Mouse (Mus musculus) olfactory bulb, adult 2 months (tissue): Measurements from ENCODE around the gene Kansl2. TPM values are rescaled to one million over a fixed set of nuclear protein-coding genes. Genes with fewer than 3 reads are reported as not detected.

ENCODE experiments used
- H3K27ac ChIP-seq: fragments of 200-500 bp; 2 replicates; pipeline ENCODE4 v1.5.1; 2012; ENCODE audit warnings: low read depth, low read length; ENCODE audit not compliant: insufficient read depth
- H3K4me1 ChIP-seq: fragments of 200-500 bp; 2 replicates; pipeline ENCODE4 v1.6.1; 2012; ENCODE audit warnings: low read length; ENCODE audit not compliant: control insufficient read depth, insufficient read depth
- H3K4me3 ChIP-seq: fragments of 200-500 bp; 2 replicates; pipeline ENCODE4 v1.5.1; 2012; ENCODE audit warnings: mild to moderate bottlenecking, low read depth, low read length, moderate library complexity; ENCODE audit not compliant: insufficient read depth
- CTCF ChIP-seq: fragments of 200-500 bp; IDR thresholded peaks from 2 replicates; pipeline ENCODE4 v1.5.1; 2012; ENCODE audit warnings: low read depth, mild to moderate bottlenecking, low read length, moderate library complexity; ENCODE audit not compliant: insufficient read depth
- POLR2A ChIP-seq: fragments of 200-500 bp; IDR thresholded peaks from 2 replicates; pipeline ENCODE4 v1.6.1; 2012; ENCODE audit warnings: mild to moderate bottlenecking, low read depth, low read length, moderate library complexity; ENCODE audit not compliant: insufficient read depth
- WGBS: fragments of 180-500 bp; shearing (Covaris S2); methylation state at CpG from one replicate; pipeline ENCODE4 v1.1.7; 2018; 5-methylcytosine and 5-hydroxymethylcytosine counted together
- polyA plus RNA-seq: library from polyadenylated mRNA; stranded (reverse); fragments of >200 nt; gene quantifications from 2 replicates; pipeline ENCODE4 v1.2.4, GENCODE M21; 2012; ENCODE audit warnings: low replicate concordance; ENCODE audit not compliant: missing spikeins, insufficient read depth, insufficient read length

Kansl2 gene
- polyA plus RNA-seq, 1 experiment, result not detected

GRCm38 (mm10) chr15:98486433-98487021 is 47.5 kb downstream of the Kansl2 start:
- no peaks in the 10 kb centered on the region for H3K4me1 ChIP-seq
- 96% methylated on average over 8 of the region's 8 CpGs for WGBS
- H3K4me3 ChIP-seq, result no peak overlapping the region
- H3K27ac ChIP-seq, result no peak overlapping the region
- TF ChIP-seq POLR2A (no peak), CTCF (no peak)

GRCm38 (mm10) chr15:98483907-98484886 is 49.9 kb downstream of the Kansl2 start:
- no peak for TF ChIP-seq CTCF
- no peak for TF ChIP-seq POLR2A
- Histone ChIP-seq H3K4me3 (no peak overlapping the region), H3K4me1 (no peaks in the 10 kb centered on the region), H3K27ac (no peak overlapping the region)
- 64% methylated on average over 18 of the region's 18 CpGs for WGBS

GRCm38 (mm10) chr15:98482701-98483100 is 51.4 kb downstream of the Kansl2 start, which contains the start of gene Lalba:
Gene Lalba, minus strand, starts transcription at chr15:98482721.
- 41% methylated on average over 3 of the region's 3 CpGs for WGBS
- TF ChIP-seq CTCF (no peak), POLR2A (no peak)

GRCm38 (mm10) chr15:98479568-98480102 is 54.4 kb downstream of the Kansl2 start:
- TF ChIP-seq POLR2A, result no peak
- TF ChIP-seq CTCF, result no peak
- H3K4me1 ChIP-seq, result peaks cover 4% of the 10 kb centered on the region; the same call in 1 of the 2 replicates
- 76% methylated on average over 7 of the region's 7 CpGs for WGBS
- no peak overlapping the region for H3K4me3 ChIP-seq
- no peak overlapping the region for H3K27ac ChIP-seq

More at GRCm38 (mm10) chr15:98482701-98483100, 51.4 kb downstream of the Kansl2 start, which contains the start of gene Lalba:
- H3K4me1 ChIP-seq, result no peaks in the 10 kb centered on the region
- no peak within 1 kb of the TSS for H3K4me3 ChIP-seq
- no peak within 1 kb of the TSS for H3K27ac ChIP-seq

GRCm38 (mm10) chr15:98476281-98476680 is 57.8 kb downstream of the Kansl2 start:
- WGBS, result 73% methylated on average over 5 of the region's 5 CpGs
- Histone ChIP-seq H3K4me1 (peaks cover 4% of the 10 kb centered on the region; the same call in 1 of the 2 replicates), H3K4me3 (no peak overlapping the region), H3K27ac (no peak overlapping the region)
- TF ChIP-seq POLR2A, result no peak
- TF ChIP-seq CTCF, result no peak

GRCm38 (mm10) chr15:98475382-98475781 is 58.7 kb downstream of the Kansl2 start:
- no peak; the same call in 1 of the 2 replicates for TF ChIP-seq CTCF
- no peak for TF ChIP-seq POLR2A
- H3K27ac ChIP-seq, result no peak overlapping the region
- no peak overlapping the region for H3K4me3 ChIP-seq
- 61% methylated on average over 10 of the region's 10 CpGs for WGBS
- peaks cover 4% of the 10 kb centered on the region; the same call in 1 of the 2 replicates for H3K4me1 ChIP-seq

GRCm38 (mm10) chr15:98474958-98475357 is 59.1 kb downstream of the Kansl2 start:
- TF ChIP-seq POLR2A (no peak), CTCF (no peak)
- 83% methylated on average over 10 of the region's 10 CpGs for WGBS
- H3K27ac ChIP-seq, result no peak overlapping the region

GRCm38 (mm10) chr15:98471539-98471938 is 62.5 kb downstream of the Kansl2 start:
- WGBS, result 95% methylated on average over 13 of the region's 13 CpGs
- H3K4me3 ChIP-seq, result no peak overlapping the region
- no peak for TF ChIP-seq CTCF
- no peak for TF ChIP-seq POLR2A
- peaks cover 4% of the 10 kb centered on the region; the same call in 1 of the 2 replicates for H3K4me1 ChIP-seq
- no peak overlapping the region for H3K27ac ChIP-seq

More at GRCm38 (mm10) chr15:98474958-98475357, 59.1 kb downstream of the Kansl2 start:
- no peak overlapping the region for H3K4me3 ChIP-seq
- peaks cover 4% of the 10 kb centered on the region; the same call in 1 of the 2 replicates for H3K4me1 ChIP-seq

- TF ChIP-seq POLR2A (no peak), CTCF (no peak)
- Histone ChIP-seq H3K27ac (no peak within 1 kb of the TSS), H3K4me1 (no peaks in the 10 kb centered on the region), H3K4me3 (no peak within 1 kb of the TSS)
- WGBS, result 92% methylated on average over 4 of the region's 4 CpGs
Measured at GRCm38 (mm10) chr15:98469596-98469995, 64.5 kb downstream of the Kansl2 start, which contains the start of gene OR5BS1P. Gene OR5BS1P, plus strand, starts transcription at chr15:98469896.

Other genes with a start within 250 kb of the Kansl2 start
- not detected in 2 replicates for gene Zfp641, start 238.1 kb downstream of the Kansl2 start, polyA plus RNA-seq
- gene Olfr285, start 216.9 kb downstream of the Kansl2 start, polyA plus RNA-seq, result not detected in 2 replicates
- gene Olfr284, start 193.3 kb downstream of the Kansl2 start, polyA plus RNA-seq, result not detected in 2 replicates
- gene Olfr283, start 153.3 kb downstream of the Kansl2 start, polyA plus RNA-seq, result not detected in 2 replicates
- not detected in 2 replicates for gene Olfr282, start 103.0 kb downstream of the Kansl2 start, polyA plus RNA-seq
- gene Olfr281, start 81.7 kb downstream of the Kansl2 start, polyA plus RNA-seq, result not detected in 2 replicates
- gene OR5BS1P, start 64.4 kb downstream of the Kansl2 start, polyA plus RNA-seq, result not detected in 2 replicates
- gene Lalba, start 51.5 kb downstream of the Kansl2 start, polyA plus RNA-seq, result not detected in 2 replicates
- 143 TPM in 1 of 2 replicates, not detected in the other for gene Olfr279, start 41.9 kb downstream of the Kansl2 start, polyA plus RNA-seq
- 109 TPM in 1 of 2 replicates, not detected in the other for gene Ccnt1, start 36.7 kb upstream of the Kansl2 start, polyA plus RNA-seq
- not detected in 2 replicates for gene 4930415O20Rik, start 36.7 kb upstream of the Kansl2 start, polyA plus RNA-seq
- 87.5 TPM in 1 of 2 replicates, not detected in the other for gene Adcy6, start 75.8 kb upstream of the Kansl2 start, polyA plus RNA-seq
- not detected in 2 replicates for gene Cacnb3, start 96.6 kb upstream of the Kansl2 start, polyA plus RNA-seq
- gene Ddx23, start 128.6 kb upstream of the Kansl2 start, polyA plus RNA-seq, result not detected in 2 replicates
- gene Rnd1, start 143.2 kb upstream of the Kansl2 start, polyA plus RNA-seq, result not detected in 2 replicates
- gene Ccdc65, start 173.9 kb upstream of the Kansl2 start, polyA plus RNA-seq, result not detected in 2 replicates
- gene Fkbp11, start 193.9 kb upstream of the Kansl2 start, polyA plus RNA-seq, result not detected in 2 replicates
- 167 TPM in 1 of 2 replicates, not detected in the other for gene Arf3, start 228.9 kb upstream of the Kansl2 start, polyA plus RNA-seq
- gene Wnt10b, start 243.9 kb upstream of the Kansl2 start, polyA plus RNA-seq, result not detected in 2 replicates